Mouse (Mus musculus) liver, postnatal 0 days (tissue): Measurements from ENCODE around the gene Nubp1.

Experiments used
- CTCF ChIP-seq: sonication (generic); IDR thresholded peaks from 2 replicates; pipeline ENCODE4 v1.5.1; 2016; ENCODE audit warnings: antibody characterized with exemption, low read depth
- EP300 ChIP-seq: IDR thresholded peaks from 2 replicates; pipeline ENCODE4 v1.6.1; 2016; ENCODE audit warnings: antibody characterized with exemption, low read depth, mild to moderate bottlenecking

GRCm38 (mm10) chr16:10431911-10432310 is 20.2 kb downstream of the Nubp1 start:
- no peak for TF ChIP-seq CTCF
- no peak for TF ChIP-seq EP300
